Mouse (Mus musculus) liver, embryonic 14.5 days (tissue): ENCODE measurements around the gene Fmnl2.

Source experiments
- CTCF ChIP-seq: IDR thresholded peaks from 2 replicates; pipeline ENCODE4 v1.5.1; 2016; ENCODE audit warnings: antibody characterized with exemption, low read depth, control low read depth
- EP300 ChIP-seq: IDR thresholded peaks from 2 replicates; pipeline ENCODE4 v1.6.1; 2016; ENCODE audit warnings: antibody characterized with exemption, low read depth

DNA sequence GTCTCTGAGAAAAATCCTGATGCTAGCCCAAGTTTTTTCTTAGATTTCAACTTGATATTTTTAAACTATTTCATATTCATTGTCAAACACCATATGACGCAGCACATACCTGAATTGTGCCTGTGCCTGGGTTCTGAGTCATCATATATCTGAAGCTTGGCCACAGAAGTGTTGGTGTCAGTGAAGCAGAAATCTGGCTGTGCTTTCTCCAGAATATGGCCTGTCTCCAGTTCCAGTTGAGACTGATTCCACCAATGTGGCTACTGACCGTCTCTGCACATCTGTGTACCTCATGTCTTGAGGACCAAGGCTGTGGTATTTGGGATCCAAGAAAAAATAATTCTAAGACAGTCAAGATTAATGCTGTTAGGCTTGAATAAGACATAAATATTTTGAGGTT is 199.6 kb downstream of the Fmnl2 start:
- TF ChIP-seq CTCF (no peak), EP300 (no peak)
